Mouse (Mus musculus) bone marrow, adult 2 months (tissue): ENCODE results near the gene Arglu1. TPM values are rescaled to one million over a fixed set of nuclear protein-coding genes. Genes with fewer than 3 reads are reported as not detected.

Experiments used
- H3K27ac ChIP-seq: fragments of 200-500 bp; 2 replicates; pipeline ENCODE4 v1.5.1; 2012; ENCODE audit warnings: low read depth, mild to moderate bottlenecking, control low read depth, inconsistent platforms, low read length; ENCODE audit not compliant: control insufficient read depth, poor library complexity, insufficient read depth
- H3K4me1 ChIP-seq: fragments of 200-500 bp; 2 replicates; pipeline ENCODE4 v1.6.1; 2011; ENCODE audit warnings: low read length; ENCODE audit not compliant: control insufficient read depth, insufficient read depth
- H3K4me3 ChIP-seq: fragments of 200-500 bp; replicated peaks from 2 replicates; pipeline ENCODE3; 2011; ENCODE audit warnings: mild to moderate bottlenecking, low read depth, low read length, control low read depth; ENCODE audit not compliant: control insufficient read depth
- CTCF ChIP-seq: fragments of 200-500 bp; IDR thresholded peaks from 2 replicates; pipeline ENCODE4 v1.5.1; 2011; ENCODE audit warnings: low read length, control low read depth; ENCODE audit not compliant: control insufficient read depth, insufficient read depth
- POLR2A ChIP-seq: fragments of 200-500 bp; IDR thresholded peaks from 2 replicates; pipeline ENCODE4 v1.6.1; 2011; ENCODE audit warnings: low read depth, mild to moderate bottlenecking, control low read depth, low read length, borderline replicate concordance; ENCODE audit not compliant: control insufficient read depth
- WGBS: fragments of 180-500 bp; shearing (Covaris S2); methylation state at CpG from one replicate; pipeline ENCODE4 v1.1.7; 2018; 5-methylcytosine and 5-hydroxymethylcytosine counted together
- polyA plus RNA-seq: library from polyadenylated mRNA; stranded (reverse); fragments of >200 nt; gene quantifications from 2 replicates; pipeline ENCODE4 v1.2.4, GENCODE M21; 2011; ENCODE audit warnings: low replicate concordance; ENCODE audit not compliant: missing spikeins, insufficient read depth, insufficient read length

The Arglu1 gene
- polyA plus RNA-seq, 1 experiment = 172 TPM

DNA sequence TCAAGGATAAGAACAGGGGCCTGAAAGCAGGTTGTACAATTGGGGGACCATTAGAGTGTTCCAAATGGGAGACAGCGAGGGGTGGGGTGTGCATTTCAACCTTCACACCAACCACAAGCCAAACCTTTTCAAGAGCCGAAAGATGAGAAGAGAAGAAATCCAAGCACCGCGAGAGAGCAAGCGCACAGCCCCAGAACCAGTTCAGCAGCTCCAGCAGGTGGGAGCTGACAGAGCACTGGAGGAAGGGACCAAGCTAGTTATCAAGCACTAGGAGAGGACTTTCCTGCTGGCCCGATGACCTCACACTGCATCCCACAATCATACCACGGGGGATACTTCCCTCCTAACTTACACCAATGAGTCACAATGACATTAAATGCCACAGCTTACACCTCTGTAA is 42.5 kb downstream of the Arglu1 start:
- H3K4me3 ChIP-seq = no peak overlapping the region
- TF ChIP-seq CTCF (no peak), POLR2A (no peak)
- H3K4me1 ChIP-seq = no peaks in the 10 kb centered on the region
- no peak overlapping the region for H3K27ac ChIP-seq
- 70% methylated on average over 7 of the region's 7 CpGs for WGBS

DNA sequence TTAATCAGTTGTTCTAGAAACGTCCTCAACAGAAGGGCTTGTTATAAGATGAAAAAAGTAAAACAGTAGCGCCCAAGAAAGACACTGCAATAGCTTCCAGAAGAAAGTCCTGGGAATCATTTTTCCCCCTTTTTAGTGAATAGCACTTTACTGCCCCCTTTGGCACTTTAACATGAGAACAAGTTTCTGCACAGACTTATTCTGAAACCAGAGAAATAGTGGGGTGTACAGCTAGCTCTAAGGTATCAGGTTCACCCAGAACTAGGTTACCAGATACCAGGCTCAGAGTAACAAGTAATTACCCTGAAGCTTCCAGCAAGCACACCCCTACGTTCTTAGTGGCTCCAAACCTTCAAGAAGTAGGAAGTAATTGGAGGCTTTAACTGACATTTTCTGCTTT is 43.0 kb downstream of the Arglu1 start:
- Histone ChIP-seq H3K4me3 (no peak overlapping the region), H3K27ac (no peak overlapping the region), H3K4me1 (no peaks in the 10 kb centered on the region)
- TF ChIP-seq CTCF (no peak), POLR2A (no peak)
- 72% methylated on average over 3 of the region's 3 CpGs for WGBS

DNA sequence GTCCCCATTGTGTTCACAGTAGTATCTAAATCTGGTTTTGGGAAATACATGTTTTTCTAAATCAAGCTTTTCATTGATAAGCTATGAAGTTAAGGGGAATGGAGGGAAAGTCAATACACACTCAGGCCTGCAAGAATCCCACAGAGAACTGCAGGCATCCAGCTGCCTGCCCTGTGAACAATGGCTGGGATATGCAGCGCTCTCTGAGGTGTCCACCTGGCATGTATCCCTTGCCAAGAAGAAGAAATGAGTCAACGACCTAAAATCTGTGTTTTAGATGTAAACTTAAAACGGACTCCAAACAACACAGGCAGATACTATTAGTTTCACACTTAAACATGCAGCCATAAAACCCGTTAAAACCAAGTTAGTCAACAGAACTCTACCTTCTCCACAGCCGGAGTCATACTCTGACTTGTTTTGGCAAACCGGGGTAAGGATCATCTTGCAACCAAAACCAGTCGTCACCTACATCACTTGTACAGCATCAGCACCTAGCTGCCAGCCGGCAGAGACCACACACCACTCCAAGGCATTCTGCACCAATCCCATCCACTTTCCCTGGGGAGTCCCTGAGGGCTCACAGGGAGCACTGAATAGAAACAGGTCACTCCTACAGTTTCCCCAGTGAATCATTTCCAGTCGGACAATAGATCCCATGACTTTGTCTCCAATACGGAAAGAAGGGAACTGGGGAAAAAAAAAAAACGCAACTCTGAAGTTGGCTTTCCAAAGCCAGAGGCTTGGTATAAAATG is 46.0 kb downstream of the Arglu1 start:
- WGBS = 80% methylated on average over 11 of the region's 11 CpGs
- Histone ChIP-seq H3K4me1 (no peaks in the 10 kb centered on the region), H3K27ac (no peak overlapping the region), H3K4me3 (no peak overlapping the region)
- TF ChIP-seq CTCF = no peak
- no peak for TF ChIP-seq POLR2A

DNA sequence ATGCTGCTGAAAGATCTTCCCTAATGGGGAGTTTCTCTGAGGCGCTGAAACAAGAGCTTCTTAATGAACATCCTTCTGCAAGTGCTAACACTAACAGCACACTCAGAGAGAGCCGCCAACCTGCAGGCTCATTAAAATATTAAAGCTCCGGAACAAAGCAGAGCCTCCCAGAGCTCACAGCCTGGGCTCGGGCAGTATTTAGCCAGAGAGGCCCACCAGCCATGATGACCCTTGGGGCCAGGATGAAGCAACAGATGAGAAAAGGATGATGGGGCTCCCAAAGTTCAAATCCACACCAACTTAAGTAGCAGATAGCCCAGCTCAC is 50.1 kb downstream of the Arglu1 start:
- H3K27ac ChIP-seq = no peak overlapping the region
- H3K4me1 ChIP-seq = no peaks in the 10 kb centered on the region
- WGBS = 76% methylated on average over 4 of the region's 4 CpGs
- no peak for TF ChIP-seq POLR2A
- TF ChIP-seq CTCF = no peak
- no peak overlapping the region for H3K4me3 ChIP-seq

- Histone ChIP-seq H3K4me3 (no peak overlapping the region), H3K4me1 (no peaks in the 10 kb centered on the region), H3K27ac (no peak overlapping the region)
- 74% methylated on average over 8 of the region's 8 CpGs for WGBS
- TF ChIP-seq POLR2A (no peak), CTCF (no peak)
These were observed 50.6 kb downstream of the Arglu1 start for GRCm38 (mm10) chr8:8639569-8640263.

- 85% methylated on average over 7 of the region's 7 CpGs for WGBS
- Histone ChIP-seq H3K4me3 (no peak overlapping the region), H3K27ac (no peak overlapping the region), H3K4me1 (no peaks in the 10 kb centered on the region)
- TF ChIP-seq CTCF (no peak), POLR2A (no peak)
These were observed 58.9 kb downstream of the Arglu1 start for GRCm38 (mm10) chr8:8631394-8631793.

GRCm38 (mm10) chr8:8624017-8624416 is 66.3 kb downstream of the Arglu1 start:
- Histone ChIP-seq H3K4me1 (no peaks in the 10 kb centered on the region), H3K27ac (no peak overlapping the region), H3K4me3 (no peak overlapping the region)
- WGBS = 67% methylated on average over 7 of the region's 7 CpGs
- TF ChIP-seq POLR2A = no peak
- no peak for TF ChIP-seq CTCF

DNA sequence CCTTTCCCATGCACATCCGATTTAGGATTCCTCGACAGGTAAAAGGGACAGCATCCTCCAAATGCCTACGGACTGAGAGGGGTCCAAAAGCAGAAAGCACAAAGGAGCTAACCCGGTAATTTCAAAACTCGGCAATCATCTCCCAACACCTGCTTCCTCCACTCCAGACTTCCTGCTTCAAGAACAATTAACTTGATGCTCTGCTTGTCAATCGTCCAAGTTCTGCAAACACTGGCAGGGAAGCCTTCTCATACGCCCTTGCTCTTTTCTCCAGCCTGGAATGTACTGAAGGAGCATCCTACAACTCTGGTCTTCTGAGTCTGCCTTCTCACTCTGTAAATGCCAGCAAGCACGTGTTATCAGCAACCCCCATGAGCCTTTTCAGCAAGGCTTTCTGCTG is 66.8 kb downstream of the Arglu1 start:
- 5% methylated on average over 8 of the region's 8 CpGs for WGBS

DNA sequence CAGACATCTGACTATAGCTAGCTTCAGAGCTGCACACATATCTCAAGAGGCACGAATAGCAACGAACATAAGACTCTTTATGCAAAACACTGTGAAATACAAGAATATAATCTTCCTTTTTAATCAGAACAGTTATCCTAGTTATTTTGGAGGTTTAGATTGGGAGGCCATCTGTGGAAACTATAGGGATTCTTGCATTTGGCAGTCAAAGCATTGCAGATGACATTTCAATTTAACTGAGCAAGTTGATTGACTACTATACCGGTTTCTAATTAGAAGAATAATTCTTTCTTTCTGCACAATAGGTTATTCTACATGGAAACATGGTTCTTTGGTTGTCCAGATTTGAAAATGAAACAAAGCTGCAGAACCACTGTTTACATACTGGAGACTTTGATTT is 67.8 kb downstream of the Arglu1 start:
- H3K4me1 ChIP-seq = no peaks in the 10 kb centered on the region
- whole genome bisulfite sequencing = 83% methylated on average over 3 of the region's 3 CpGs
- H3K27ac ChIP-seq = no peak overlapping the region
- TF ChIP-seq CTCF = no peak
- no peak for TF ChIP-seq POLR2A
- H3K4me3 ChIP-seq = no peak overlapping the region

More for the DNA sequence above, 66.8 kb downstream of the Arglu1 start:
- TF ChIP-seq CTCF (no peak), POLR2A (no peak)
- Histone ChIP-seq H3K4me3 (no peak overlapping the region), H3K4me1 (no peaks in the 10 kb centered on the region), H3K27ac (no peak overlapping the region)
